Mouse (Mus musculus): ENCODE measurements at regions not wholly inside any gene's neighbourhood (a gene's known extent, or its start where the extent isn't known, plus 50 kb on each side); places are given as distances from the start of the nearest gene placed in this dataset.

- no peaks in the 10 kb centered on the region for H3K79me2 ChIP-seq (ENCODE audit: control insufficient read depth, insufficient read depth)
Observed at GRCm38 (mm10) chr13:26594313-26594712, 175.7 kb downstream of the Hdgfl1 start.

DNA sequence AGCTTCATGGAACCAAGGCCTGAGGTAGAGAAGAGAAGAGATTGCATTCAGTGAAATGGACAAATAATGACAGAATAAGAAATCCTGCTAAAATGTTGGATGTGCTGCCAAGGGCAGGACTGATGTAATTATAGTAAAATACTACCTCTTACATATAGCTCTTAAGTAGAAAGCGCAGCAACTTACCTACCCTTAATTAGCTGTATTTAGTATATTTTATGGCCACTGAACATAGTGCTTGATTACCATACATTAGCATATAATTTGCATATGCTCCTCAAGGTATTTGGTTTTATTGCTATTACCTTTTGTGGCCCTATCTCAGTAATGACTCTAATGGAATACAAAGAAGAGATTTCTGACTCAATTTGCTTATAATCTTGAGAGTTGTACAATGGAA, 176.2 kb downstream of the Hdgfl1 start:
- H3K27me3 ChIP-seq (ENCODE audit: control insufficient read depth, insufficient read depth, insufficient read length) = no peaks in the 10 kb centered on the region
- no peak overlapping the region for H3K4me3 ChIP-seq (ENCODE audit: insufficient read depth, poor library complexity, severe bottlenecking)
- H3K36me3 ChIP-seq (ENCODE audit: control insufficient read depth, insufficient read depth) = no peaks in the 10 kb centered on the region
- H3ac ChIP-seq (ENCODE audit: control insufficient read depth, insufficient read length, low read depth) = no peak overlapping the region
- H3K79me2 ChIP-seq (ENCODE audit: control insufficient read depth, insufficient read depth) = no peaks in the 10 kb centered on the region
- TF ChIP-seq CEBPB (IDR thresholded peaks at IDR 0.05; ENCODE audit: low read depth) (no peak), FOSL1 (IDR thresholded peaks at IDR 0.05; ENCODE audit: insufficient read depth, low read length, poor library complexity, severe bottlenecking) (no peak), MAX (IDR thresholded peaks at IDR 0.05) (no peak), MYOD1 (IDR thresholded peaks at IDR 0.05; ENCODE audit: control insufficient read depth, insufficient read length, low read depth) (no peak), MYOG (IDR thresholded peaks at IDR 0.05; ENCODE audit: control insufficient read depth, extremely low read depth, insufficient read length) (no peak), USF1 (IDR thresholded peaks at IDR 0.05; ENCODE audit: low read depth) (no peak), CTCF (IDR thresholded peaks at IDR 0.05; ENCODE audit: control insufficient read depth, insufficient read depth, insufficient read length) (no peak)
- H3K79me3 ChIP-seq (ENCODE audit: low read depth) = no peaks in the 10 kb centered on the region

More at GRCm38 (mm10) chr13:26594313-26594712, 175.7 kb downstream of the Hdgfl1 start:
- Histone ChIP-seq H3K79me3 (ENCODE audit: low read depth) (no peaks in the 10 kb centered on the region), H3ac (ENCODE audit: control insufficient read depth, insufficient read length, low read depth) (no peak overlapping the region), H3K4me3 (ENCODE audit: insufficient read depth, poor library complexity, severe bottlenecking) (no peak overlapping the region), H3K36me3 (ENCODE audit: control insufficient read depth, insufficient read depth) (no peaks in the 10 kb centered on the region), H3K27me3 (ENCODE audit: control insufficient read depth, insufficient read depth, insufficient read length) (no peaks in the 10 kb centered on the region)
- TF ChIP-seq MAX (IDR thresholded peaks at IDR 0.05) (no peak), CEBPB (IDR thresholded peaks at IDR 0.05; ENCODE audit: low read depth) (no peak), USF1 (IDR thresholded peaks at IDR 0.05; ENCODE audit: low read depth) (no peak), FOSL1 (IDR thresholded peaks at IDR 0.05; ENCODE audit: insufficient read depth, low read length, poor library complexity, severe bottlenecking) (no peak), MYOG (IDR thresholded peaks at IDR 0.05; ENCODE audit: control insufficient read depth, extremely low read depth, insufficient read length) (no peak)

GRCm38 (mm10) chr13:26575890-26576543, 193.9 kb downstream of the Hdgfl1 start:
- H3K4me3 ChIP-seq (ENCODE audit: insufficient read depth, poor library complexity, severe bottlenecking) = no peak overlapping the region
- no peaks in the 10 kb centered on the region for H3K27me3 ChIP-seq (ENCODE audit: control insufficient read depth, insufficient read depth, insufficient read length)
- no peaks in the 10 kb centered on the region for H3K79me3 ChIP-seq (ENCODE audit: low read depth)
- no peak for TF ChIP-seq MYOD1 (IDR thresholded peaks at IDR 0.05; ENCODE audit: control insufficient read depth, insufficient read length, low read depth)
- TF ChIP-seq USF1 (IDR thresholded peaks at IDR 0.05; ENCODE audit: low read depth) = no peak
- no peak for TF ChIP-seq FOSL1 (IDR thresholded peaks at IDR 0.05; ENCODE audit: insufficient read depth, low read length, poor library complexity, severe bottlenecking)
- TF ChIP-seq CEBPB (IDR thresholded peaks at IDR 0.05; ENCODE audit: low read depth) = no peak
- no peak for TF ChIP-seq MYOG (IDR thresholded peaks at IDR 0.05; ENCODE audit: control insufficient read depth, extremely low read depth, insufficient read length)
- no peaks in the 10 kb centered on the region for H3K79me2 ChIP-seq (ENCODE audit: control insufficient read depth, insufficient read depth)
- H3ac ChIP-seq (ENCODE audit: control insufficient read depth, insufficient read length, low read depth) = no peak overlapping the region
- no peaks in the 10 kb centered on the region for H3K36me3 ChIP-seq (ENCODE audit: control insufficient read depth, insufficient read depth)

DNA sequence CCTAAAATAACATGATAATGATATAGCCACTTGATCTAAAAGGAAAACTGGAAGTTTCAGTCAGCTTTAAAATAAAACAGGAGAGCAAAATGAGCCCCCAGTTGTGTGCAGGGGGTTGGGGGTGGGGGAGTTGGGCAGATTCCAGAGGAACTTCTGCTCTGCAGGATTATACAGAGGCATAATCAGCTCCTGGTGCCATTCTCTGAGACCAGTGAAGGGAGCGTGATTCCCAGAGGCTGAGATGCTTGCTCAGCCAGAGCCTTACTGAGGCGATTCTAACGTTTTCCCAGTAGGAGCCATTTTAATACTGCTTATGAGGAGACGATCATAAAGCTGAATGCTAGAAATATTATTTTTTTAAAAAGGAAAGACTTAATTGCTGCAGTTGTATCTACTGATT, 200.5 kb downstream of the Hdgfl1 start:
- H3K27me3 ChIP-seq (ENCODE audit: control insufficient read depth, insufficient read depth, insufficient read length) = no peaks in the 10 kb centered on the region
- TF ChIP-seq MYOD1 (IDR thresholded peaks at IDR 0.05; ENCODE audit: control insufficient read depth, insufficient read length, low read depth) = no peak
- TF ChIP-seq CEBPB (IDR thresholded peaks at IDR 0.05; ENCODE audit: low read depth) = no peak
- TF ChIP-seq CTCF (IDR thresholded peaks at IDR 0.05; ENCODE audit: control insufficient read depth, insufficient read depth, insufficient read length) = no peak
- TF ChIP-seq MAX (IDR thresholded peaks at IDR 0.05) = no peak
- TF ChIP-seq USF1 (IDR thresholded peaks at IDR 0.05; ENCODE audit: low read depth) = no peak
- TF ChIP-seq MYOG (IDR thresholded peaks at IDR 0.05; ENCODE audit: control insufficient read depth, extremely low read depth, insufficient read length) = no peak
- no peak for TF ChIP-seq FOSL1 (IDR thresholded peaks at IDR 0.05; ENCODE audit: insufficient read depth, low read length, poor library complexity, severe bottlenecking)
- H3K79me2 ChIP-seq (ENCODE audit: control insufficient read depth, insufficient read depth) = no peaks in the 10 kb centered on the region
- no peak overlapping the region for H3ac ChIP-seq (ENCODE audit: control insufficient read depth, insufficient read length, low read depth)
- no peak overlapping the region for H3K4me3 ChIP-seq (ENCODE audit: insufficient read depth, poor library complexity, severe bottlenecking)
- no peaks in the 10 kb centered on the region for H3K79me3 ChIP-seq (ENCODE audit: low read depth)
- no peaks in the 10 kb centered on the region for H3K36me3 ChIP-seq (ENCODE audit: control insufficient read depth, insufficient read depth)

- TF ChIP-seq MYOD1 (IDR thresholded peaks at IDR 0.05; ENCODE audit: control insufficient read depth, insufficient read length, low read depth) (no peak), CTCF (IDR thresholded peaks at IDR 0.05; ENCODE audit: control insufficient read depth, insufficient read depth, insufficient read length) (no peak), FOSL1 (IDR thresholded peaks at IDR 0.05; ENCODE audit: insufficient read depth, low read length, poor library complexity, severe bottlenecking) (no peak), MAX (IDR thresholded peaks at IDR 0.05) (no peak), CEBPB (IDR thresholded peaks at IDR 0.05; ENCODE audit: low read depth) (no peak), MYOG (IDR thresholded peaks at IDR 0.05; ENCODE audit: control insufficient read depth, extremely low read depth, insufficient read length) (no peak)
- Histone ChIP-seq H3ac (ENCODE audit: control insufficient read depth, insufficient read length, low read depth) (no peak overlapping the region), H3K79me2 (ENCODE audit: control insufficient read depth, insufficient read depth) (no peaks in the 10 kb centered on the region), H3K27me3 (ENCODE audit: control insufficient read depth, insufficient read depth, insufficient read length) (no peaks in the 10 kb centered on the region), H3K36me3 (ENCODE audit: control insufficient read depth, insufficient read depth) (no peaks in the 10 kb centered on the region), H3K4me3 (ENCODE audit: insufficient read depth, poor library complexity, severe bottlenecking) (no peak overlapping the region), H3K79me3 (ENCODE audit: low read depth) (no peaks in the 10 kb centered on the region)
Observed at GRCm38 (mm10) chr13:26564941-26565862, 204.8 kb downstream of the Hdgfl1 start.
